Mouse (Mus musculus): ENCODE measurements around the gene Amotl1. TPM values are rescaled to one million over a fixed set of nuclear protein-coding genes. Genes with fewer than 3 reads are reported as not detected.

Gene Amotl1
- polyA plus RNA-seq, 1 experiment from 2014 or later: 1.6 TPM

DNA sequence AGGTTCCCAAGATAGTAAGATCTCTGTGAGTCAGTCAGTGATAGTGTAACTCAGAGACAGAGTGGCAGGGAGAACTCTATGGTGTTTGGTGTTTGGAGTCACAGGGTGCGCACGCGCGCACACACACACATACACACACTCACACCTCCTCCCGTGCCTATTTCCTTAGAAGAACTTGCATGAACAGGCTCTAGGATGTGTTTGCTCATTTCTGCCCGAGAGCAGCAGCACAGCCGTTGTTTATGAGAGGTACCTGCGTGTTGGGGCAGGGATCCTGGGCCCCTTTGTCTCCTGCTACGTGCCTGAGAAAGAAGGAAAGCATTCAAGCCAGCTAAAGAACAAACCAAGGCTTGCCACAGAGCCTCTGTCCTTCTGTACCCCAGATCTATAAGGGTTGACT, 17.3 kb upstream of the Amotl1 start:
- Histone ChIP-seq H3K36me3 (replicated peaks; ENCODE audit: insufficient read depth, low read length) (no peaks in the 10 kb centered on the region), H3K4me2 (ENCODE audit: low read depth, low read length) (no peak overlapping the region), H3K4me1 (ENCODE audit: insufficient read depth) (no peaks in the 10 kb centered on the region), H3K27me3 (ENCODE audit: insufficient read depth, low read length) (no peaks in the 10 kb centered on the region), H3K27ac (ENCODE audit: low read depth) (no peak overlapping the region), H3K9ac (replicated peaks) (no peak overlapping the region), H3K4me3 (ENCODE audit: low read depth, low read length) (no peak overlapping the region), H3K9me3 (ENCODE audit: low read length) (no peaks in the 10 kb centered on the region)
- WGBS (ENCODE audit: insufficient replicate concordance): 79% methylated on average over 9 of the region's 9 CpGs
- no peak for DNase-seq
- ATAC-seq: no peak
- no peak for TF ChIP-seq EP300 (IDR thresholded peaks at IDR 0.05; ENCODE audit: low read depth)
- no peak for TF ChIP-seq CTCF (IDR thresholded peaks at IDR 0.05; ENCODE audit: low read depth)

DNA sequence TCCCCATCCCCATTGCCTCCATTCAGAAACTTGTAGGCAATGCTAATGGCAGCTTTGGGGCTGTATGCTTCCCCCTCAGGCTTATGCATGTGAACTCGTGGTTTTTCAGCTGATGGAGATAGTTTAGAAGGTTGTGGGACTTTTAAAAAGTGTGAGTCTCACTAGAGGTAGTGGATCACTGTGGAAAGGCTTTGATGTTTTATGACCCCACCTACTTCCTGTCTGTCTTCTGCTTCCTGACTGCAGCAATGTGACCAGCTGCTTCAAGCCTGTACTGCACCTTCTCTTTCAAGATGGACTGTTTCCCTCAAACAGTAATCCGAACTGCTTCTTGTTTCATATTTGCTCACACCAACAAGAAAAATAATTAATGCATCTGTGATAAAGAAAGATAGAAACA, 13.1 kb upstream of the Amotl1 start:
- ATAC-seq: no peak

GRCm38 (mm10) chr9:14654010-14654409, 9.2 kb upstream of the Amotl1 start:
- ATAC-seq (no peak), DNase-seq (no peak)
- Histone ChIP-seq H3K27me3 (ENCODE audit: insufficient read depth, low read length) (no peaks in the 10 kb centered on the region), H3K4me1 (ENCODE audit: insufficient read depth) (no peaks in the 10 kb centered on the region), H3K4me2 (ENCODE audit: low read depth, low read length) (no peak overlapping the region), H3K27ac (ENCODE audit: low read depth) (no peak overlapping the region), H3K4me3 (ENCODE audit: low read depth, low read length) (no peak overlapping the region), H3K36me3 (replicated peaks; ENCODE audit: insufficient read depth, low read length) (no peaks in the 10 kb centered on the region), H3K9ac (replicated peaks) (no peak overlapping the region), H3K9me3 (ENCODE audit: low read length) (no peaks in the 10 kb centered on the region)
- TF ChIP-seq CTCF (IDR thresholded peaks at IDR 0.05; ENCODE audit: low read depth): peak; percentile 42
- no peak for TF ChIP-seq EP300 (IDR thresholded peaks at IDR 0.05; ENCODE audit: low read depth)
- WGBS (ENCODE audit: insufficient replicate concordance): 71% methylated on average over 2 of the region's 2 CpGs

More for the DNA sequence above, 13.1 kb upstream of the Amotl1 start:
- DNase-seq: no peak
- no peaks in the 10 kb centered on the region for H3K9me3 ChIP-seq (ENCODE audit: low read length)
- TF ChIP-seq EP300 (IDR thresholded peaks at IDR 0.05; ENCODE audit: low read depth) (no peak), CTCF (IDR thresholded peaks at IDR 0.05; ENCODE audit: low read depth) (no peak)
- H3K4me2 ChIP-seq (ENCODE audit: low read depth, low read length): no peak overlapping the region
- no peak overlapping the region for H3K9ac ChIP-seq (replicated peaks)
- no peak overlapping the region for H3K27ac ChIP-seq (ENCODE audit: low read depth)
- H3K27me3 ChIP-seq (ENCODE audit: insufficient read depth, low read length): no peaks in the 10 kb centered on the region
- H3K36me3 ChIP-seq (replicated peaks; ENCODE audit: insufficient read depth, low read length): no peaks in the 10 kb centered on the region
- 24% methylated on average over 2 of the region's 2 CpGs for WGBS (ENCODE audit: insufficient replicate concordance)
- no peak overlapping the region for H3K4me3 ChIP-seq (ENCODE audit: low read depth, low read length)
- H3K4me1 ChIP-seq (ENCODE audit: insufficient read depth): no peaks in the 10 kb centered on the region

- no peaks in the 10 kb centered on the region for H3K9me3 ChIP-seq (ENCODE audit: low read length)
- H3K9ac ChIP-seq (replicated peaks): no peak overlapping the region
- no peak overlapping the region for H3K27ac ChIP-seq (ENCODE audit: low read depth)
- no peak overlapping the region for H3K4me2 ChIP-seq (ENCODE audit: low read depth, low read length)
- no peak for DNase-seq
- 59% methylated on average over 1 of the region's 1 CpGs for WGBS (ENCODE audit: insufficient replicate concordance)
- no peaks in the 10 kb centered on the region for H3K4me1 ChIP-seq (ENCODE audit: insufficient read depth)
- H3K4me3 ChIP-seq (ENCODE audit: low read depth, low read length): no peak overlapping the region
- no peaks in the 10 kb centered on the region for H3K36me3 ChIP-seq (replicated peaks; ENCODE audit: insufficient read depth, low read length)
- no peaks in the 10 kb centered on the region for H3K27me3 ChIP-seq (ENCODE audit: insufficient read depth, low read length)
- TF ChIP-seq EP300 (IDR thresholded peaks at IDR 0.05; ENCODE audit: low read depth) (no peak), CTCF (IDR thresholded peaks at IDR 0.05; ENCODE audit: low read depth) (no peak)
- no peak for ATAC-seq
Measured at GRCm38 (mm10) chr9:14652761-14653160, 7.9 kb upstream of the Amotl1 start.

- WGBS (ENCODE audit: insufficient replicate concordance): 67% methylated on average over 8 of the region's 8 CpGs
- Histone ChIP-seq H3K9me3 (ENCODE audit: low read length) (no peaks in the 10 kb centered on the region), H3K4me3 (ENCODE audit: low read depth, low read length) (no peak overlapping the region), H3K4me2 (ENCODE audit: low read depth, low read length) (no peak overlapping the region), H3K27me3 (ENCODE audit: insufficient read depth, low read length) (no peaks in the 10 kb centered on the region), H3K36me3 (replicated peaks; ENCODE audit: insufficient read depth, low read length) (no peaks in the 10 kb centered on the region), H3K9ac (replicated peaks) (no peak overlapping the region), H3K4me1 (ENCODE audit: insufficient read depth) (no peaks in the 10 kb centered on the region), H3K27ac (ENCODE audit: low read depth) (no peak overlapping the region)
- DNase-seq (no peak), ATAC-seq (no peak)
- TF ChIP-seq EP300 (IDR thresholded peaks at IDR 0.05; ENCODE audit: low read depth) (no peak), CTCF (IDR thresholded peaks at IDR 0.05; ENCODE audit: low read depth) (no peak)
Measured at GRCm38 (mm10) chr9:14647849-14648248, 3.0 kb upstream of the Amotl1 start.

GRCm38 (mm10) chr9:14646641-14647040, 1.8 kb upstream of the Amotl1 start:
- ATAC-seq: no peak
- Histone ChIP-seq H3K4me1 (ENCODE audit: insufficient read depth) (no peaks in the 10 kb centered on the region), H3K36me3 (replicated peaks; ENCODE audit: insufficient read depth, low read length) (no peaks in the 10 kb centered on the region), H3K9ac (replicated peaks) (no peak overlapping the region), H3K4me3 (ENCODE audit: low read depth, low read length) (no peak overlapping the region), H3K27ac (ENCODE audit: low read depth) (no peak overlapping the region), H3K4me2 (ENCODE audit: low read depth, low read length) (no peak overlapping the region), H3K9me3 (ENCODE audit: low read length) (no peaks in the 10 kb centered on the region), H3K27me3 (ENCODE audit: insufficient read depth, low read length) (no peaks in the 10 kb centered on the region)
- no peak for DNase-seq
- TF ChIP-seq EP300 (IDR thresholded peaks at IDR 0.05; ENCODE audit: low read depth): no peak
- WGBS (ENCODE audit: insufficient replicate concordance): 84% methylated on average over 1 of the region's 1 CpGs

- 64% methylated on average over 3 of the region's 3 CpGs for WGBS (ENCODE audit: insufficient replicate concordance)
- no peak overlapping the region for H3K4me2 ChIP-seq (ENCODE audit: low read depth, low read length)
Measured at GRCm38 (mm10) chr9:14646061-14646460, 1.2 kb upstream of the Amotl1 start.

More at GRCm38 (mm10) chr9:14646061-14646460, 1.2 kb upstream of the Amotl1 start:
- Histone ChIP-seq H3K27ac (ENCODE audit: low read depth) (no peak overlapping the region), H3K9ac (replicated peaks) (no peak overlapping the region), H3K9me3 (ENCODE audit: low read length) (no peaks in the 10 kb centered on the region), H3K4me1 (ENCODE audit: insufficient read depth) (peaks cover under 1% of the 10 kb centered on the region; the same call in 1 of the 2 replicates), H3K4me3 (ENCODE audit: low read depth, low read length) (no peak overlapping the region), H3K36me3 (replicated peaks; ENCODE audit: insufficient read depth, low read length) (no peaks in the 10 kb centered on the region), H3K27me3 (ENCODE audit: insufficient read depth, low read length) (no peaks in the 10 kb centered on the region)
- ATAC-seq (no peak), DNase-seq (no peak)
- TF ChIP-seq EP300 (IDR thresholded peaks at IDR 0.05; ENCODE audit: low read depth) (no peak), CTCF (IDR thresholded peaks at IDR 0.05; ENCODE audit: low read depth) (no peak)

All from liver, postnatal 0 days (tissue).